Comparison of ENCODE assay signal across 35 mouse cellular contexts in genomic region chr8:116137765-116138164, GRCm38 (mm10).
"Had no signal": no experiment of that assay in that cellular context is flagged by ENCODE, and none has a peak within 500 bp of the region (broad histone marks: within the 10 kb centered on the region; RNA-seq: fewer than 3 reads in every experiment).

No protein-coding gene starts in this region.

- H3K27ac ChIP-seq: heart, adult 2 months; heart, embryonic 10.5 days; heart, embryonic 13.5 days; heart, embryonic 15.5 days; hindbrain, embryonic 10.5 days; hindbrain, embryonic 12.5 days; hindbrain, embryonic 13.5 days; hindbrain, embryonic 14.5 days; hindbrain, embryonic 15.5 days; hindbrain, postnatal 0 days; intestine, embryonic 15.5 days; kidney, embryonic 15.5 days; kidney, postnatal 0 days; layer of hippocampus, adult 2 months had no signal

- ATAC-seq: hindbrain, embryonic 16.5 days; hindbrain, postnatal 0 days; inflammation-experienced regulatory T-cells, adult 6 months; intestine, embryonic 15.5 days had no signal

- H3K36me3 ChIP-seq: heart, embryonic 10.5 days; heart, embryonic 12.5 days; heart, embryonic 13.5 days; heart, embryonic 15.5 days; hindbrain, embryonic 10.5 days; hindbrain, embryonic 12.5 days; hindbrain, embryonic 13.5 days; hindbrain, embryonic 15.5 days; intestine, embryonic 15.5 days; kidney, embryonic 15.5 days had no signal

- DNase-seq: heart, adult 18-20 months; heart, adult 2 months; heart, postnatal 10 days; heart, postnatal 14 days; heart, postnatal 36 days; heart, postnatal 4 days; kidney, adult 11 months; kidney, adult 18-20 months; kidney, adult 2 months; kidney, adult 8-10 months; kidney, adult 9 months; kidney, postnatal 10 days; kidney, postnatal 14 days; kidney, postnatal 25 days; kidney, postnatal 36 days; kidney, postnatal 4 days; layer of hippocampus, adult 9-11 months; layer of hippocampus, postnatal 36 days had no signal

- H3K4me2 ChIP-seq: heart, embryonic 11.5 days; heart, embryonic 12.5 days; heart, embryonic 13.5 days; heart, embryonic 15.5 days; hindbrain, embryonic 12.5 days; hindbrain, embryonic 13.5 days; hindbrain, embryonic 14.5 days; hindbrain, embryonic 15.5 days; intestine, embryonic 15.5 days; kidney, embryonic 15.5 days had no signal

- H3K9me3 ChIP-seq: heart, embryonic 10.5 days; heart, embryonic 12.5 days; heart, embryonic 13.5 days; heart, embryonic 15.5 days; hindbrain, embryonic 10.5 days; hindbrain, embryonic 12.5 days; hindbrain, embryonic 13.5 days; hindbrain, embryonic 15.5 days; intestine, embryonic 15.5 days had no signal

- H3K9ac ChIP-seq: heart, embryonic 12.5 days; heart, embryonic 13.5 days; heart, embryonic 15.5 days; hindbrain, embryonic 12.5 days; hindbrain, embryonic 13.5 days; hindbrain, embryonic 14.5 days; hindbrain, embryonic 15.5 days; intestine, embryonic 15.5 days; kidney, embryonic 15.5 days had no signal

- H3K4me1 ChIP-seq: heart, embryonic 10.5 days; heart, embryonic 15.5 days; hindbrain, embryonic 12.5 days; hindbrain, embryonic 13.5 days; hindbrain, embryonic 15.5 days; intestine, embryonic 15.5 days; kidney, embryonic 15.5 days had no signal

- H3K4me3 ChIP-seq: heart, adult 2 months; heart, embryonic 10.5 days; heart, embryonic 12.5 days; heart, embryonic 13.5 days; heart, embryonic 15.5 days; hindbrain, embryonic 10.5 days; hindbrain, embryonic 12.5 days; hindbrain, embryonic 13.5 days; hindbrain, embryonic 15.5 days; intestine, embryonic 15.5 days; kidney, embryonic 15.5 days; layer of hippocampus, adult 2 months had no signal

- H3K27me3 ChIP-seq: heart, embryonic 12.5 days; heart, embryonic 15.5 days; hindbrain, embryonic 12.5 days; hindbrain, embryonic 13.5 days; hindbrain, embryonic 15.5 days; intestine, embryonic 15.5 days; kidney, embryonic 15.5 days had no signal
